Mouse (Mus musculus) gastrocnemius, postnatal 10 days (tissue): ENCODE results near the gene Fgfr2. TPM values are rescaled to one million over a fixed set of nuclear protein-coding genes. Genes with fewer than 3 reads are reported as not detected.

ENCODE experiments used
- DNase-seq: peaks from one replicate; pipeline ENCODE4 v3.0.0; 2021; ENCODE audit warnings: mixed read lengths
- total RNA-seq, 2 experiments: library from RNA; stranded (reverse); gene quantifications; 2 replicates each; pipeline ENCODE4 v1.2.3; 2021

The Fgfr2 gene
- total RNA-seq, 2 experiments from 2014 or later, result 3.0 to 6.1 TPM

DNA sequence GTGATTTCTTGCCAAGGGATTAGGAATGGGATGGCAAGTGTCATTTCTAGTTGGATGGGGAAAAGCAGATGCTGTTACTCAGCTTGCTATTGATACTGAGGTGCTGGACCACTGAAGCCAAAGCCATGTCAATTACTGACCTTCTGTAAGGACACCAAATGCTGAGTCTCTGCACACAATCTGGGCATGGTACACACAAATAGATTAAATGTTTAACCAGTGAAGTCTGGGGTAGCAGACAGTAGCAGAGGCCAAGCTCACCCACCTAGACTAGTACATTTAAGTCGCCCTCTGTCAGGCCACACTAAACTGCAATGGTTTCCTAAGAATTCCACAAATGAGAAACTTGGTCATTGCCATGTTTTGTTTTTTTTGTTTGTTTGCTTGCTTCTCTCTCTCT, 794.5 kb downstream of the Fgfr2 start:
- DNase-seq, result no peak

DNA sequence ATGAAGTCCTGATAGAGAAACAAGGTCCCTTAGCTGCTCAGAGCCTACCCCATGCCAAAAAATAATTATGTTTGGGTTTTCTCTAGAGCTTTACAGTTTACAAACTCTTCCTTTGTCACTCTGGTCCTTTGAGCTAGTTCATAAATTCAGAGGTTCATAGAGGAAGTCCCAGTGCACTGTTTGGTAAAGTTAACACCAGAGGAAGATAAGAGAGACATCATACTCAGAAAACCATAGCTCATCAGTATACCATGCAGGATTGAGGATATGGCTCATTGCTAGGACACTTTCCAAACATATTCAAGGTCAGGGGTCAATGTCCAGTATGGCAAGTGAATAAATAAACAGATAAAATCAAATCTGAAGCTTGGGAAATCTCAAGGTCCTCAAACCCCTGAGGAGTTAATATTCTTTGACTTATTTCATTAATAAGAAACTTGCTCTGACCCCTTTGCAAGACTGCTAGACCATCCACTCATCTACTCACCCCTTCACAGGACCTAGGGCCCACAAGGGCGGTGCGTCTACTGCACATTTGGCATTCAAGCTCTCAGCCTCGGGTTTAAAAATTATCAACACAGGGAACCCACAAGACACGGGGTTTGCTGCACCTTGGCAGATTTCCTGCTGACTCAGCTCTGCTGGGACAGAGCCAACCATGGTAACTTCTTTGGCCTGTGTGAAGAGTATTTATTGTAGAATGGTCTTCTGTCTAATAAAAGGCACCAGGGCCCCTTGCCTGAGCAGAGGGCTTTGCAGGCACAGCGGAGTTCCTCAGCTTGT, 797.4 kb downstream of the Fgfr2 start:
- peak; percentile 53 for DNase-seq

DNA sequence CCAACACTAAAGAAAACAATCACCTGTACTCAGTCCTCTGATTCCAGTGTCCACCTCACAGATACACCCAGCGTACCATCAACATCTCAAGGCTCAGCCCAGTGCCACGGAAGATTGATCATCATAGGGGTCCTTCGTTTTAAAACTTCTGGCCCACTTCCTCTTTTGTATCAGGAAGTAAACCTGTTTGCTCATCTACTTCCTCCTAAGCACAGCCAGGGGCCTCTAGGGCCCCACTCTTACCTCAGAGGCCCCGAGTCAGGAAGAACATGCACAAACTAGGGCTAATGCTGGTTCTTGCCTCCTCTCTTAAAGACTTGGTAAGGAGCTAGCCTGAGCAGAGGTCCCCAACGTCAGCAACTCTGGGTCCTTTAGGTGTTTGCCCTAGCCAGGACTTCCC, 799.7 kb downstream of the Fgfr2 start:
- DNase-seq, result no peak

DNA sequence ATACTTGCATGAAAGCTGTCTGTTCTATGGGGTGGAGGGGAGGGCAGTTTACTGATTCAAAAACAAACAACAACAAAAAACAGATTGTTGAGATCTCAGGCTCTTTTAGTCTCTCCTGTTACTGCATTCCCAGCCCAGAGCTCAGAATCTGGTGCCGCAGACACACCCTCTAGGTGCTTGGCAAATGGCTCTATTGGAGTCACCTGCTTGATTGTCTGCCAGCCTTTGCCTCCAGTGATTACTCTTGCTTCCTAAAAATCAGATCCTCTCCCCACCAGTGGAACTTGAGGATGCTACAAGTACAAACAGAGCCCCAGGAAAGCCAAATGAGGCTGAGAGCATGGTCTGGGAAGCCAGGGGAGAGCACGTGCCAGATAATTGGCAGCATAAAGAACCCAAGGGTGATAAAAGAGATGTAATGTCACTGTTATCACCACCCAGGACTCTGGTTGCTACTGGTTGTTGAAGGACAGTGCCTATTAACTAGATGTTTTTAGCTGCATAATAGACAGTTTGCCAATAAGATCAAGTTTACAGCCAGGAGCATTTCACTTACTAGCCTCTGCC, 801.7 kb downstream of the Fgfr2 start:
- no peak for DNase-seq

DNA sequence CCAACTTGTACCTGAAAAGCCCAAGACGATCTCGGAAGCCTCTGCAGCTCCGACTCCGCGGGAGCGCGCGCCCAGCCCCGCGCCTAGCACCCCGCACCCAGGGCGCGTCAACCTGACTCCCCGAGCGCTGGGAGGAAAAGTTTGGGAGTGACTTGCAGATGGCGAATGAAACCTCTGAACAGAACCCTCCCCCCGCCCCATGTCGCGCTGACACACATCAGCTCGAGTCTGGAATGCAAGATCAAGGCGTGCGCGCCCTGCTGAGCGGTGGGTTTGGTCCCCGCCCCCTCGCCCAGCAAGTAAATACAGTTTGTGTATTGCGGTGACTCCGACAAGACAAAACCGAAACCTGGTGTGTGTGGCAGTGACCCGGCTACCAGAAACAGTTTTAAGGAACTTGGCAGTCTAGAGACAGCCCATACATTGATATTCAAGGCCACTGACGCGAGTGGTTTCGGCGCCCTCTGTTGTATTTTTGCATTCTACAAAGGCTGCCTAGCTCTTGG, 806.1 kb downstream of the Fgfr2 start, which contains the start of gene Chst15:
TSS of gene Chst15 (minus strand) at position 193 of the 506 bp plus-strand sequence.
- peak; percentile 29 for DNase-seq

DNA sequence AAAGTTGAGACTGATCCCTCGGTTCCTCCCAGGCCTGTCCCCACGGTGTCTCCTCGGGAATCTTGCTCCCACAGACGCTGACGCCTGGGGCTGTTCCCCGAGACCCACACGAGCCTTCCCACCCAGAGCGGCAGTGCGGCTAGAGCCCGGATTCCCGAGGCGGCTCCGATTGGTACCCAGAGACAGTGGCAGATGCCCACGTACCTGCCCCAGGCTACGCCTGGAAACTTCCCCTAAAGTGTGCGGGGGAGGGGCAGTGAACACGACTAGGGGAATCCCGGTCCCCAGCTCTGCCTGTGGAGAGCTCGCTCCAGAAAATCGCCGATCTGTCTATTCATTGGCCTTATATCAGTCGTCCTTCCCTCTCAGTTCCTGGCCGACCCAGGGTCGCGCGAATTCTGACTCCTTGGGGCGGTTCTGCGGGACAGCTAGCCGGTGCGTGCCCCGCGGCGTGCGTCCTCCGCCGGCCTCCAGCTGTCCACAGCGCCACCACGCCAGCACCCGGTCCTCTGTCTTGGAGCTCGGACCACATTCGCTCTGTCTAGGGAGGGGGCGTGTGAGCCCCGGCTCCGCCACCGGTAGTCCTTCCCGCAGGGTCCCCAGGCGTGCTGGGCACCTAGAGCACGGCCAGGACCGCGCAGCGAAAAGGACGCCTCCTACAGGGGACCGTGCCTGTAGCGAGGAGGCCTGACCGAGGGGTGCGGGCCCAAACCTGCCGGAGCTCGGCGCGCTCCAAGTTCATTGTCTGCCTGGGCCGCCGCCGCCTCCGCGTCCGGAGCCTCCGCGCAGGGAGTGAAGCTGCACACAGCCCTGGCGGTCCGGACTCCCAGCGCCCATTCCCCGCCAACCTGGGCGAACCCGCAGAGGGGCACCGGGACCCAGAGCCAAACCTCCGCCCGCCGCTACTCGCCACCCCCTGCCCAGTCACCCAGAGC, 806.8 kb downstream of the Fgfr2 start:
- DNase-seq, result peak; percentile 63

DNA sequence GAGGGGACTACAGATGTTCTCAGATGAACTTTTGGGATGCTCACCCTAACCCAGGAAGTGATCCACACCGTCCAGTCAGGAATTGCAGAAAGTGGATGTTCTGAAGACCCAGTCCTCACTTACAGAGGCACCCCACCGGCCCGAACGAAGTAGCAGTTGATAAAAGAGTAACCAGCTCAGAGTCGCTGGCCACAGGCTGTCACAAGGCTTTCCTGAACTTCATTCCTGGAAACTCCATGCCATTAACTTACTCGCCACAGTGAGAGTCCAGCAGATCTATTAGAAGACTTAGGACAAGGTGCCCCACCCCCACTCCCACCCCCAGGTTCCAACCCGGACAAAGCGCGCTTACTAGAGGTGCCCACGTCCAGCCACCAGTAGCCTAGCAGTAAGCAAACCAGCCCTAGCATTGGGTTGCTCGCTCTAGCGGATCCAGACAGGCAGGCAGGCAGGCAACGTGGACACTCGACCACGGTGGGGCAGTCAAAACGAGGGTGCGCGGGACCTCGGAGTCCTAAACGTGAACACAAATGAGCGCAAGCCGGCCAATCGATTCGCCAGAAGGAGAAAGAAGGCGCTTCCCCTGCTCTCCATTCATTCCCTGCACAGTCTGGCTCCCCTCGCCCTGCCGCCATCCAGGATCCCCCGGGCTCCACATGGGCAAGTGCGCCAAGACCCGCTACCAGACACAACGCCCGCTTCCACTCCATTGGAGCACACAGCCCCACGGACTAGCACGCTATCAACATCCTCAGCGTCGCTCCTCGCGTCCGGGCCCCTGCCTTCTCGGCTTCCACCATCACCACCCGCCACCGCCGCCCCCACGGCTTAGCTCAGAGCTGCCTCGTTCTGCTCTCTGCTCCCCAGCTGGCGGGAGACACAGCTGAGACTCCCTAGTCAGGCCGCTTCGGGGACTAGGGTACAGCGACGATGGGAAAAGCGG, 807.7 kb downstream of the Fgfr2 start:
- DNase-seq, result peak; percentile 71

DNA sequence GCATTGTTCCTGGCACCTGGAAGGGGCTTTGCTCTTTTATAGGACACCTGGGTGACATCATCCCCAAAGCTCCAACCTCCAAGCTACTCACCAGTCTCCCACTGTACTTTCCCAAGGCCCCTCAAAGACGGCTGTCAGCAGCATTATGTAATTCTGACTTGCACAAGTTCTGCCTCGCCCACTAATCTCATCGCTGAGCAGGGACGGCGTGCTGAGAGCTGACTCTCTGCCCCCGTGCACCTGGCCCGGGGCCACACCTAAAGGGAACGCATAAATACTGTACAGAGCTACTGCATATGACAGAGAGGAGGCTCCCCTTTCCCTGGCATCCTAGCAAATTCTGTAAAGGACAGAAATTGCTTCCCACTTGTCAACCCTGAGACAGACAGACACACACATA, 810.8 kb downstream of the Fgfr2 start:
- DNase-seq, result no peak

DNA sequence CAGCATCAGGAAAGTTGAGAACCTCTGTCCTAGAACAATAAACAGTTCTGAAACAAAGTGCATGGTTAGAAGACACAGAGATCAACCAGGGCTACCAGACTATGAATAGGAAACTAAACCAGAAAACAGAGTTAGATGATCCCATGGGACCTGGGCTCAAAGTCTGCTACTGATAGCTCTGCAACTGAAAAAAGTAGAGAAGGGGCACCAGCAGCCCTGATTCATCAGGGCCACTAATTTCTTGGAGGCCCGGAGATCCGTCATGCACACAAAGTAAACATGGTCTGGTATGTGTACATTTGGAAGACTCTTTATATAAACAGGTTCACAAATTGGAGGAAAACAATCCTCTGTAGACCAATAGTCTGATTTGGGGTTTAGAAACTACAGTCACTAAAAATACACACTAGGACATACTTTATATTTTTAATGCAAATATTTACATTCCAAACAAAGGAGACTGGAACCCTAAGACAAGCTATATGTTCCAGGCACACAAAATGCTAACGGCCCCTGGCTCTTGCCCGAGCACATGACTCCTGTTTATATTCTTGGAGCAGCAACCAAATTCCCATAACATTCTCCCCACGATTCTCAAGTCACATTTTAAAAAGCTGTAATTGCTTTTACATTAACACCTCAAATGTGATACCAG, 814.5 kb downstream of the Fgfr2 start:
- no peak for DNase-seq

DNA sequence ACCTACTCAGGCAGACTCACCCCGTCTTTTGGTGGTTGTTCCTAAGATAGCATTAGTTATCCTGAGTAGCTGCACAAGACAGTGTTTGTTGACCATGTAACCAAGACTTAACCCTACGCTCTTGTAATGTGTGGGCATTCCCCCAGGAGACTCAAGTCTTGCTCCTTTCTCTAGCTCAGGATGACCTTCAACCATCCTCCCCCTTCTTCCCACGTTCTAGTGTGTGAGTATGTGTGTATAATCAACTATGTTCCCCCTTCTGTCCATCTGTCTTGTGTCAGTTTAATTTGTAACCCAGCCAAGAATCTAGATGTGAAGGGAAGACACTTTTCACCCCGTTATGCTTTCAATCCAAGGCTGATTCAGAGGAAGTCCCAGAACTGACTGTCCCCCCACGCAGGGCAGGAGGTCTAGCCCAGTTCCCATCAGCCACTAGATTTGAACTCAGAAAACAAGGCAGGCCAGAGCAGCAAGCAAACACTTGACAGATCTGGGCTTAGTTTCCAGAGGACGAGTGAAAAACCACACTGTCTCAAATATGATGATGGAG, 815.4 kb downstream of the Fgfr2 start:
- DNase-seq, result no peak

DNA sequence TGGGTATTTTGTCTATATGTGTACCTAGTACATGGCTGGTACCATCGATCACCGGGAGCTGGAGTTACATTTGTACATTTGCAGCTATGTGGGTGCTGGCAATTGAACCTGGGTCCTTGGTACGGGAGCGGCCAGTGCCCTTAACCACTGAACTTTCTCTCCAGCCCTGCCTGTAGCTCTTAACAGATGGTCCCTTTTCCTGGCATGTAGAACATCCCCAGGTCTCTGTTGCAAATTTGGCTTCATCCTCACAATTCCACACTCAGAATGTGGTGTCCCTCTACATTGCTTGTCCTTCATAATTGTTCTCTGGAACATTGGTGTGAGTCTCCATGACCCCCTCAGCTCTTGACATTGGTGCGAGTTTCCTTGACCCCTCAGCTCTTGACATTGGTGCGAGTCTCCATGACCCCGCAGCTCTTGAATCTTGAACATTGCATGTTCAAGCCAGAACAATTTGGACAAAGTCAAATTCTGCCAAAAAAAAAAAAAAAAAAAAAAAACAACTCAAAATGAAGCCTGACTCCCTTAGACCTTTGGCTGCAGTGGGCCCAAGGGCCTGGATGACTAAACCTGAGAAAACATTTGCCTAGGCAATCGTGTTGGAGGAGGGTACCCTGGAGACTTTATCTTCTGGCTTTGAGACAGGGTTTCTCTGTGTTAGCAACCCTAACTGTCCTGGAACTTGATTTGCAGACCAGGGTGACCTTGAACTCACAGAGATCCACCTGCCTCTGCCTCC, 816.3 kb downstream of the Fgfr2 start:
- no peak for DNase-seq

DNA sequence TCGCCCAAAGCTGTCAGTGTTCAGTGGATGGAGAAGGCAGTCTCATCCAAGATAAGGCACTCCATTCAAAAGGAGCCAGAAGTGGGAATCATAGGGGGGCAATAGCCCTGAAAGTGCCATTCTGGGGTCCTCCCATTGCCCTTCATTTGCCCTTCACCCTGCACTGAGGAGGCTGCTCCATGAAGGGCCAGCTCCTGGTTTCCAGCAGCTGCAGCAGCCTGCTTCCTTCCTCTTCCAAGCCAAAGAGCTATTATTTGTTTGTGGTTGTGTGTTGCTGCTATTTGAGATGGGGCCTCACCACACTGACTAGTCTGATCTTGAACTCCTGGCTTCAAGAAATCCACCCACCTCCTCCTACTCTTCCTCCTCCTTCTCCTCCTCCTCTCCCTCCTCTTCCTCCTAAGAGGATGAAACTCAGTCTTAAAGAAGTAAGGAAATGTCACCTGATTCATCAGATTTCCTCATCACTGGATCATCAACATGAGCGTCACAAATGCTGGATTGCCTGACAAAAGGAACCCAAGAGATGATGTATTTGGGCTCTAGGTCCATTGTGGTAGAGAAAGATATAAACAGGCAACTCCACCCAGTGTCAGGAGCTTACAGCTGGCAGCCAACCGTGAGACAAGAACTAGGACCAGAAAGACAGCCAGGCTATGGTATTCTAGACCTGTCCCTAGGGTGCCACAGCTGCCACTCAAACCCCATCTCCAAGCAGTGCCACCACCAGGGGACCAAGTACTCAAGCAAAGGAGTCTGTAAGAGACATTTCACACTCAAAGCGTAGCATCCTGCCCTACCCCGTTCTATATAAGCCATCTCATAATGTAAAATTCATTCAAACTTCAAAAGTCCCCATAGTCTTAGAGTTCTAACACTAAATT, 817.4 kb downstream of the Fgfr2 start:
- DNase-seq, result no peak

DNA sequence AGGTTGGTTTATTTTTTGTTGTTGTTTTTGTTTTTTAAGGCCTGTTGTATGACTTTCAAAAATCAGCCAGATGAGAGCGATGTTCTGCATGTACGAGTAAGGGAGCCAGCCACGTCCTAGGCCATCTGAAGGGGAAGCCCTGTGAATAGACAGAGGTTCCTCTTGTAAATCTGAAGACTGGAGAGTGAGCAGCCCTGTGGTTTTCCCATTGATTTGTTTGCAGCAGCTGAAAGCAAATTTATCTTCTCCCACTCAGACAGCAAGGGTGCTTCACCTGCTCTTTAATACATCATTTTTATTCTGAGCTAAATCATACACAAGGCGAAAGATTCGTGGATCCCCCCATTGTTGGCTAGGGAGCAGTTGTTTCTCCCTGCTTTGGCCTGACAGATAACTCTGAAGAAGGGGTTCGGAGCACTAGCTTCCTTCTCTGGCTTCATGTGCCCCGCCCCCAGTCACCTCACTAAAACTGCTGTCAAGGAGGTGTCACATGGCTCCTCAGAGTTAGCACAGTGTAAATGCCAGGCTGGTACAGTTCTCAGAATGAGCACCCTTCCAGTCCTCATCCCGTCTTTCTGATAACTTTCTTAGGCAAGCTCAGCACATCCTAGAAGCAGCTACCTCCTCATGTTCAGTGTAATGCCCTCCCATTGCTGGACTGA, 818.6 kb downstream of the Fgfr2 start:
- no peak for DNase-seq

DNA sequence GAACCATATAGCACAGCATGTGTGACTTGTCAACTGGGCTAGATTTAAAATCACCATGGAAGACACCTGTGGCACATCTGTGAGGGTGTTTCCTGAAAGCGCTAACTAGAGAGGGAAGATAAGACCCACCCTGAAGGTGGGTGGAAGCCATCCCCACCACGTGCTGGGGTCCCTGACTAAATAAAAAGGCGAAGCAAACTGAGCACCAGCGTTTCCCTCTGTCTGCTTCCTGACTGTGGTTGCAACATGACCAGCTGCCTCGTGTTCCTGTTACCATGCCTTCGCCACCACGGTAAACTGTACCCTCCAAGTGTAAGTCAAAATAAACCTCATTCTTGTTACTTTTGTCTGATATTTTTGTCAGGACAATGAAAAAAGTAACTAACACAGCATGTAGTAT, 819.2 kb downstream of the Fgfr2 start:
- no peak for DNase-seq

DNA sequence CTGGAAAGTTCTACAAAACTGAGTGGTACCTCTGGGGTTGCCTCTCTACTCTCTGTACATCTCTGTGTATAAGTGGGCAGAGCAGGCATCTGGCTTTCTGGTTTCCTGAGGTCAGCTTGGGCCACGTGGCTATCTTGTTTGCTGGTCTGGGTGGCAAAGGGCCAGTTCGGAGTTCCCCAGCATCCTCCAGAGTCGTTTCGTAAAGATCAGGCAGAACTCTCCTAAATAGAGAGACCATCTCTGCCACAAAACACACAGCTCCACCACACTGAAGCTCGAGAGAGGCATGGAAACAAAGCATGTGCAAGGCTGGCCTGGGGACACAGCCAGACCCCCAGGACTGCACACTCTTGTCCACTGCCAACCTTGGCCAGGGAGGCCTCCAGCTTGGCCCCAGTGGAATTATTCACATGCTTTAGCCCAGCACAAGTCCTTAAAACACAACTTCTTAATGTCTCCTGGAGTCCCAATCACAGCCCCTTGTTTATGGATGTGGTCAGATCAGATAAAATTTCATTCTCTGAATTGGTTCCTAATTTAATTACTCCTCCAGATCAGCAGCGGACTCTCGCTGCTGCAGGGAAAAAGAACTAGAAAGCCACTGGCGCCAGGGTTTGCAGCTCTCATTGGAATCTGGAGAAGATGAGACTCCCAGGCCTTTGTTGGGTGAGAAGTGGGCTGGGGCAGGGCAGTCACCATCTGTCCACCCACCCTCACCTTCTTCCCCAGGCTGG, 820.5 kb downstream of the Fgfr2 start:
- DNase-seq, result peak; percentile 36

DNA sequence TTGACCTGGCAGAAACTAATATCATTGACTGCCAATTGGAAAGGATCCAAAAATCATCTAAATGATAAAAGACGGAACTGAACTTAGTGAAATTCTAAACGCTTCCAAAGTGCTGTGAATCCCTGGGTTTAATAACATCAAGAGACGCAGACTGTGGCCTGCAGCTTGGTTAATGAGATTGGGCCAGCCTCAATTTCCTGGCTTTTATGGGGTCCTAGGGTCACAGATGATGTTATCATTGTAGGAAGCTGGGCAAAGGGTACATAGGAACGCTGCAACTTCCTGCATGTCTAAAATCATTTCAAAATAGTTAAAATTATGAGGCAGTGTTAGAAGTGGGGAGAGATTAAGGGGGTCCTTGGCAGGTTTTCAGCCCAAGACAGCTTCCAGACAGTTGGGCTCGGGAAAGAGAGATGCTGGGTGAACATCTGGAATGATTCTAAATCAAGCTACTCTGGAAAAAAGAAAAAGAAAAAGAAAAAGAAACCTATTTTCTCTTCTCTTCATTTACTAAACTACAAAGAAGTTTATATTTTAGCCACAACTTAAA, 823.4 kb downstream of the Fgfr2 start:
- no peak for DNase-seq

DNA sequence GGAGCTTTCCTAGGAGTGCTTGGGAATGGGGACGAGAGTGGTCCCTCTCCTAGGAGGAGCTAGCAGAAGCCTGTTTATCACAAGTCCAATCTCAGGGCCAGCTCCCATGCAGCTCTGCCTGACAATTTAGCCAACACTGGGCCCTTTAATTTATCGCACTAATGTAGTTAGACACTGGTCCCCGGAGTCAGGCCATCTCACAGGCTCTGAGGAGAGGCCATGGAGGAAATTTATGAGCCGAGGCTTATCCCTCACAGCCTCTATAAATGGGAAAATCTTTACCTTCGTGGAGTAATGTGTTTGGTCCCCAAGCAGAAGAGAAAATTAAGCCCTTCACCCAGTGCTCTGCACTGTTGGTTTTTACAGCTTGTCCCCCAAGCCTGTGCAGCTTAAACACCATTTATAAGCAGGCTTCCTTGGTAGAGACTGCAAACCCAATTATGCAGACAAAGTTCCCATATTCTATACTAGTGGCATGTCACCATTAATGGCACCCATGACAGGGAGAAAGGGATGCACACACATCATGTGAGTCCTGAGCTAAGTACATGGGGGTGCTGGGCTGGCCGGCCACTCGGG, 824.6 kb downstream of the Fgfr2 start:
- DNase-seq, result no peak
